Mouse (Mus musculus) liver, postnatal 0 days (tissue): ENCODE data around the gene P4hb.

Source experiments
- CTCF ChIP-seq: sonication (generic); IDR thresholded peaks from 2 replicates; pipeline ENCODE4 v1.5.1; 2016; ENCODE audit warnings: antibody characterized with exemption, low read depth
- EP300 ChIP-seq: IDR thresholded peaks from 2 replicates; pipeline ENCODE4 v1.6.1; 2016; ENCODE audit warnings: antibody characterized with exemption, low read depth, mild to moderate bottlenecking

DNA sequence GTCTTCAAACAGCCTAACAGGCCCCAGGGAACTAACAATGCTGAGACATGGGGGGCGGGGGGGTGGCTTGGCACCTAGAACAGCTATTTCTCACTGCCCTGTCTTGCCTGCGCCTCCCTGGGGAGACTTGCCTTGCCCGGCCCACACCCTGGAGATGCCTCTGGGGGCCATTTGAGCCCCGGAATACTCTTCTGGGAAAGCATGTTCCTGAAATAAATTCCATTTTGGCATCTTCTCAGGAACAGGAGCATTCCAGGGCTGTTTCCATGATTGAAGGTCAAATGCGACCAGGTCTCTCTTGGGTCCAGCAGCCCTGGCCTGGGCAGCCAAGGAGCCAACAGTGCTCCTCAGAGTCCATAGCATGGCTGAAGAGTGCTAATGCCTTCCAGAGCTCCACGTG lies 30.7 kb downstream of the P4hb start:
- TF ChIP-seq EP300 (no peak), CTCF (no peak)
